Mouse (Mus musculus) lung, postnatal 0 days (tissue): ENCODE results near the gene Btbd35f28. TPM values are rescaled to one million over a fixed set of nuclear protein-coding genes. Genes with fewer than 3 reads are reported as not detected.
"Not testable (repeated sequence)": the region's sequence is repeated elsewhere in the genome, so short reads cannot be mapped to it uniquely, and the experiment has no call there.

Experiments
- ATAC-seq: fragments of 200-750 bp; cut with Nextera tagmentation; 2 replicates; pipeline ENCODE4 v1.8.0; 2017; ENCODE audit warnings: moderate library complexity
- DNase-seq: peaks from one replicate; pipeline ENCODE4 v3.0.0-alpha.2; 2016; ENCODE audit warnings: low spot score
- H3K27ac ChIP-seq: fragments of 300-500 bp; sonication (generic); 2 replicates; pipeline ENCODE4 v1.5.1; 2014; ENCODE audit warnings: antibody characterized with exemption, mild to moderate bottlenecking, low read length, mixed read lengths
- H3K27me3 ChIP-seq: fragments of 300-500 bp; sonication (generic); replicated peaks from 2 replicates; pipeline ENCODE4 v1.6.1; 2014; ENCODE audit warnings: low read length, mixed read lengths; ENCODE audit not compliant: insufficient read depth
- H3K36me3 ChIP-seq: fragments of 300-500 bp; sonication (generic); 2 replicates; pipeline ENCODE4 v1.6.1; 2014; ENCODE audit warnings: low read length, mixed read lengths; ENCODE audit not compliant: insufficient read depth
- H3K4me1 ChIP-seq: fragments of 300-500 bp; sonication (generic); 2 replicates; pipeline ENCODE4 v1.6.1; 2014; ENCODE audit warnings: antibody characterized with exemption, low read depth, low read length, mixed read lengths; ENCODE audit not compliant: insufficient read depth
- H3K4me2 ChIP-seq: fragments of 300-500 bp; sonication (generic); replicated peaks from 2 replicates; pipeline ENCODE4 v1.6.1; 2014; ENCODE audit warnings: low read depth, mild to moderate bottlenecking, low read length, moderate library complexity, mixed read lengths
- H3K4me3 ChIP-seq: fragments of 300-500 bp; sonication (generic); 2 replicates; pipeline ENCODE4 v1.5.1; 2014; ENCODE audit warnings: low read depth, low read length
- H3K9ac ChIP-seq: fragments of 300-500 bp; sonication (generic); replicated peaks from 2 replicates; pipeline ENCODE4 v1.6.1; 2014; ENCODE audit warnings: low read depth, mild to moderate bottlenecking
- H3K9me3 ChIP-seq: fragments of 300-500 bp; sonication (generic); 2 replicates; pipeline ENCODE4 v1.6.1; 2016; ENCODE audit warnings: low read length, mixed read lengths
- WGBS: fragments of 180-500 bp; shearing (Covaris S2); extraction: QIAGEN DNeasy Blood & Tissue Kit; methylation state at CpG from one replicate; pipeline ENCODE4 v1.1.7; 2014; 5-methylcytosine and 5-hydroxymethylcytosine counted together
- polyA plus RNA-seq: library from polyadenylated mRNA; unstranded; fragments of >200 nt; fragmentation: Nextera tagmentation; extraction: Ambion mirVana; gene quantifications from 2 replicates; pipeline ENCODE4 v1.2.1, GENCODE M21; 2015

Btbd35f28 gene
- not detected in 2 replicates for polyA plus RNA-seq

- H3K27me3 ChIP-seq, H3K9me3 ChIP-seq, H3K27ac ChIP-seq, ATAC-seq, DNase-seq, H3K36me3 ChIP-seq, H3K4me2 ChIP-seq, H3K4me3 ChIP-seq, H3K4me1 ChIP-seq, H3K9ac ChIP-seq: not testable (repeated sequence)
- whole genome bisulfite sequencing: no CpG with 5 or more reads among the region's 2 CpGs
Measured at GRCm38 (mm10) chrX:4196276-4196675, at the start of gene Btbd35f28. Btbd35f28 (plus strand) TSS chrX:4196576.

Other genes starting within 250 kb of the Btbd35f28 start
- not detected in 2 replicates for gene Btbd35f16, start 239.6 kb upstream of the Btbd35f28 start, polyA plus RNA-seq
- not detected in 2 replicates for gene Btbd35f3, start 158.9 kb upstream of the Btbd35f28 start, polyA plus RNA-seq
- not detected in 2 replicates for gene Btbd35f20, start 94.7 kb downstream of the Btbd35f28 start, polyA plus RNA-seq
- gene Btbd35f17, start 174.1 kb downstream of the Btbd35f28 start, polyA plus RNA-seq: not detected in 2 replicates